Mouse (Mus musculus) effector memory CD4-positive, alpha-beta T cell, adult 5 months (primary cell): ENCODE results near the gene Ddx17. TPM values are rescaled to one million over a fixed set of nuclear protein-coding genes. Genes with fewer than 3 reads are reported as not detected.

Experiments used
- polyA plus RNA-seq: library from polyadenylated mRNA; unstranded; fragments of 100-300 nt; shearing (Covaris generic); gene quantifications from one replicate; pipeline ENCODE4 v1.2.1, GENCODE M21; 2017

Gene Ddx17
- 28.9 TPM for polyA plus RNA-seq

GRCm38 (mm10) chr15:79546410-79547288 lies at the start of gene Ddx17:
Gene Ddx17, minus strand, starts transcription at chr15:79546741.

GRCm38 (mm10) chr15:79516171-79517096 lies 30.1 kb downstream of the Ddx17 start, which contains the start of gene Kdelr3:
Gene Kdelr3, plus strand, starts transcription at chr15:79516411.

GRCm38 (mm10) chr15:79504707-79505452 lies 41.7 kb downstream of the Ddx17 start, which contains the start of gene Kcnj4:
Gene Kcnj4, minus strand, starts transcription at chr15:79505241.

Other genes starting within 250 kb of the Ddx17 start
- gene Pla2g6, start 218.4 kb downstream of the Ddx17 start, polyA plus RNA-seq, result 15.6 TPM
- gene Maff, start 200.1 kb downstream of the Ddx17 start, polyA plus RNA-seq, result 111 TPM
- 41.1 TPM for gene Tmem184b, start 143.2 kb downstream of the Ddx17 start, polyA plus RNA-seq
- gene Csnk1e, start 91.2 kb downstream of the Ddx17 start, polyA plus RNA-seq, result 92.8 TPM
- gene Kcnj4, start 41.5 kb downstream of the Ddx17 start, polyA plus RNA-seq, result not detected
- not detected for gene Kdelr3, start 30.3 kb downstream of the Ddx17 start, polyA plus RNA-seq
- gene Dmc1, start 58.4 kb upstream of the Ddx17 start, polyA plus RNA-seq, result not detected
- 0.24 TPM for gene Fam227a, start 112.2 kb upstream of the Ddx17 start, polyA plus RNA-seq
- gene Cby1, start 112.5 kb upstream of the Ddx17 start, polyA plus RNA-seq, result 3.7 TPM
- 160 TPM for gene Tomm22, start 124.1 kb upstream of the Ddx17 start, polyA plus RNA-seq
- 64.5 TPM for gene Josd1, start 141.2 kb upstream of the Ddx17 start, polyA plus RNA-seq
- 125 TPM for gene Gtpbp1, start 144.1 kb upstream of the Ddx17 start, polyA plus RNA-seq
- 81.5 TPM for gene Sun2, start 195.8 kb upstream of the Ddx17 start, polyA plus RNA-seq
- 5.9 TPM for gene Dnal4, start 231.1 kb upstream of the Ddx17 start, polyA plus RNA-seq